Mouse (Mus musculus): ENCODE measurements around the gene Atp6ap1l.
"Not testable (repeated sequence)": the region's sequence is repeated elsewhere in the genome, so short reads cannot be mapped to it uniquely, and the experiment has no call there.

Gene Atp6ap1l

GRCm38 (mm10) chr13:90905176-90905575 lies at the start of gene Atp6ap1l:
Gene Atp6ap1l (minus strand): TSS chr13:90905355.
- DNase-seq, result no peak

- DNase-seq, result no peak
These were observed 34.4 kb upstream of the Atp6ap1l start for GRCm38 (mm10) chr13:90939600-90939999.

- DNase-seq, result no peak
These were observed 34.0 kb upstream of the Atp6ap1l start for GRCm38 (mm10) chr13:90939192-90939591.

- DNase-seq, result no peak
These were observed 30.7 kb upstream of the Atp6ap1l start for GRCm38 (mm10) chr13:90935852-90936251.

GRCm38 (mm10) chr13:90933256-90933655 lies 28.1 kb upstream of the Atp6ap1l start:
- no peak for DNase-seq

- DNase-seq, result peak; percentile 59 to 75
These were observed 24.7 kb upstream of the Atp6ap1l start for GRCm38 (mm10) chr13:90929847-90930246.

GRCm38 (mm10) chr13:90928266-90928665 lies 23.1 kb upstream of the Atp6ap1l start:
- DNase-seq, result not testable (repeated sequence)

- no peak for DNase-seq
These were observed 21.9 kb upstream of the Atp6ap1l start for GRCm38 (mm10) chr13:90926938-90927633.

- DNase-seq, result no peak
These were observed 21.1 kb upstream of the Atp6ap1l start for GRCm38 (mm10) chr13:90926125-90926765.

GRCm38 (mm10) chr13:90925191-90925590 lies 20.0 kb upstream of the Atp6ap1l start:
- no peak for DNase-seq

- no peak for DNase-seq
These were observed 18.9 kb upstream of the Atp6ap1l start for GRCm38 (mm10) chr13:90924072-90924471.

GRCm38 (mm10) chr13:90923617-90924016 lies 18.5 kb upstream of the Atp6ap1l start:
- not testable (repeated sequence) for DNase-seq

GRCm38 (mm10) chr13:90922751-90923612 lies 17.8 kb upstream of the Atp6ap1l start, which contains the start of gene Rps23:
Gene Rps23 (plus strand): TSS chr13:90922958.
- peak; percentile 87 to 89 for DNase-seq

GRCm38 (mm10) chr13:90914721-90915120 lies 9.6 kb upstream of the Atp6ap1l start:
- no peak for DNase-seq

GRCm38 (mm10) chr13:90913675-90914192 lies 8.6 kb upstream of the Atp6ap1l start:
- DNase-seq, result no peak

GRCm38 (mm10) chr13:90912760-90913674 lies 7.9 kb upstream of the Atp6ap1l start:
- DNase-seq, result no peak

- no peak for DNase-seq
These were observed 2.2 kb upstream of the Atp6ap1l start for GRCm38 (mm10) chr13:90907376-90907775.

- no peak for DNase-seq
These were observed 8.3 kb downstream of the Atp6ap1l start for GRCm38 (mm10) chr13:90896821-90897220.

GRCm38 (mm10) chr13:90896098-90896497 lies 9.1 kb downstream of the Atp6ap1l start:
- peak; percentile 12 to 21 for DNase-seq

GRCm38 (mm10) chr13:90894819-90895218 lies 10.3 kb downstream of the Atp6ap1l start:
- no peak for DNase-seq

GRCm38 (mm10) chr13:90890111-90890510 lies 15.0 kb downstream of the Atp6ap1l start:
- no peak for DNase-seq

GRCm38 (mm10) chr13:90886568-90886983 lies 18.6 kb downstream of the Atp6ap1l start:
- DNase-seq, result peak; percentile 50 to 63
